ENCODE assay signal across 8 mouse cellular contexts in the genomic region with DNA sequence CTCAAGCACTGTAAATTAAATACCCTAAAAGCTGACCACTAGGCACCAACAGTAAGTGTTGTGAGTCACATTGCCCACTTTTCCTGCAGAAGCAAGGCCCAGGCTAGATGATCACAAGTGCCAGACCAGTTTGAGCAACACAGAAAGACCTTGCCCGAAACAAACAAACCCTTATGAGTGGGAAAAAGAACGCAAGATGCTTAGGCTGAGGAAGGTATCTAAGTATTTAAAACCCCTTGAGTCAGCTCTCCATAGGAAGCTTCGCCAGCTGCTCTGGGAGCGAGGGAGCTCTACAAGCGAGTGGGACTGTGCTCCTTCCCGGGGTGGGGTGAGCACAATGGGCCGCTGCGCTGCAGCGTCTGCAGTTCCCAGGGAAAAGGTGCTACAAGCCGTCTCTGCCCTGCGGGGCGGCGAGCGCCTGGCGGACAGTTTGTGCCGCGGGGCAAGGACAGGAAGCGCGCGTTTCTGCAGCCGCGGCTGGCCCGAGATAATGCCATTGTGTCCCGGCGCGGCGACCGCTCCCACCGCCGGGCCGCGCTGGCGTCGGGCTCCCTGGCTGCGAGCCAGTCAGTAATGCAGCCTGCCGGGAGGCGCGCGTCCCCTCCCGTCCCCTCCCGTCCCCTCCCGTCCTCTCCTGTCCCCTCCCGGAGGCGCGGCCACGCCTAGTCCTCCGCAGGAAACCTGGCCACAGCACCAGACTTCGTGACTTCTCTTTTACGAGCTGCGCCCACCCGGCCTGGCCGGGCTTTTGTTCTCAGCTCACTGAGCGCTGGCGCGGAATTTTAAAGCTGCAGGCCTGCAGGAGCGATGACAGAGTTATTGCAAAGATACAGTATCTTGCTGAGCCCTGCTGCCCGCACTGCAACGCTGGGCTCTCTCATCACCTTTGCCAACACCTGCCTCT.
DNase-seq lines count a peak whose midpoint lies in the region; ATAC-seq and TF ChIP-seq lines count a peak whose summit lies in the region.

No protein-coding gene starts in this region.

- DNase-seq in spleen, postnatal 10 days (ENCODE audit: low spot score in 2 of 2), result peak; percentile 6 to 31
- DNase-seq in spleen, postnatal 14 days (ENCODE audit: low spot score in 2 of 2), result no peak

- peak; percentile 75 for ATAC-seq in embryonic facial prominence, embryonic 15.5 days (ENCODE audit: insufficient number of reproducible peaks, low FRiP score, low TSS enrichment, low read depth)
- ATAC-seq in heart, embryonic 11.5 days (replicated peaks; ENCODE audit: insufficient number of reproducible peaks, low FRiP score, low TSS enrichment), result peak; percentile 84
- peak; percentile 96 for ATAC-seq in kidney, embryonic 15.5 days (replicated peaks; ENCODE audit: low FRiP score)
- ATAC-seq in limb, embryonic 15.5 days (ENCODE audit: insufficient number of reproducible peaks, low FRiP score, low TSS enrichment, low read depth), result peak; percentile 84
- peak; percentile 96 for ATAC-seq in midbrain, embryonic 16.5 days

- no peak overlapping the region for H3K27ac ChIP-seq in embryonic facial prominence, embryonic 15.5 days (replicated peaks)
- H3K27ac ChIP-seq in heart, embryonic 11.5 days (ENCODE audit: low read depth, low read length), result peak overlapping the region; percentile 70
- peak overlapping the region; percentile 89 for H3K27ac ChIP-seq in kidney, embryonic 15.5 days
- H3K27ac ChIP-seq in limb, embryonic 15.5 days, result peak overlapping the region; percentile 84
- peak overlapping the region; percentile 93 for H3K27ac ChIP-seq in midbrain, embryonic 16.5 days (ENCODE audit: low read length)
- no peak overlapping the region for H3K27ac ChIP-seq in testis, adult 2 months (ENCODE audit: control insufficient read depth, insufficient read depth, low read depth, low read length)

- peak overlapping the region; percentile 58 for H3K4me3 ChIP-seq in embryonic facial prominence, embryonic 15.5 days (replicated peaks)
- H3K4me3 ChIP-seq in heart, embryonic 11.5 days (ENCODE audit: low read depth, low read length), result peak overlapping the region; percentile 52
- peak overlapping the region; percentile 52 for H3K4me3 ChIP-seq in kidney, embryonic 15.5 days (replicated peaks)
- peak overlapping the region; percentile 58 for H3K4me3 ChIP-seq in limb, embryonic 15.5 days
- peak overlapping the region; percentile 54 for H3K4me3 ChIP-seq in midbrain, embryonic 16.5 days (ENCODE audit: low read depth, low read length)
- H3K4me3 ChIP-seq in testis, adult 2 months (ENCODE audit: control insufficient read depth, low read depth, low read length), result peak overlapping the region; percentile 4

- peak overlapping the region; percentile 39 for H3K9ac ChIP-seq in embryonic facial prominence, embryonic 15.5 days
- H3K9ac ChIP-seq in heart, embryonic 11.5 days (ENCODE audit: low read depth, low read length), result peak overlapping the region; percentile 78
- H3K9ac ChIP-seq in kidney, embryonic 15.5 days, result peak overlapping the region; percentile 58
- peak overlapping the region; percentile 45 for H3K9ac ChIP-seq in limb, embryonic 15.5 days
- peak overlapping the region; percentile 95 for H3K9ac ChIP-seq in midbrain, embryonic 16.5 days (ENCODE audit: low read depth, low read length)

- H3K27me3 ChIP-seq in embryonic facial prominence, embryonic 15.5 days, result no peaks in the 10 kb centered on the region
- H3K27me3 ChIP-seq in heart, embryonic 11.5 days (ENCODE audit: control insufficient read depth, insufficient read depth, low read length), result no peaks in the 10 kb centered on the region
- H3K27me3 ChIP-seq in kidney, embryonic 15.5 days, result no peaks in the 10 kb centered on the region
- H3K27me3 ChIP-seq in limb, embryonic 15.5 days, result no peaks in the 10 kb centered on the region
- H3K27me3 ChIP-seq in midbrain, embryonic 16.5 days (ENCODE audit: control insufficient read depth, insufficient read depth, low read depth, low read length), result no peaks in the 10 kb centered on the region
- H3K27me3 ChIP-seq in testis, adult 2 months (ENCODE audit: control insufficient read depth, insufficient read depth, low read length), result no peaks in the 10 kb centered on the region

- no peaks in the 10 kb centered on the region for H3K36me3 ChIP-seq in embryonic facial prominence, embryonic 15.5 days
- H3K36me3 ChIP-seq in heart, embryonic 11.5 days (ENCODE audit: control insufficient read depth, insufficient read depth, low read length), result no peaks in the 10 kb centered on the region
- no peaks in the 10 kb centered on the region for H3K36me3 ChIP-seq in kidney, embryonic 15.5 days
- no peaks in the 10 kb centered on the region for H3K36me3 ChIP-seq in limb, embryonic 15.5 days
- H3K36me3 ChIP-seq in midbrain, embryonic 16.5 days (ENCODE audit: control insufficient read depth, insufficient read depth, low read length), result no peaks in the 10 kb centered on the region
- H3K36me3 ChIP-seq in testis, adult 2 months (ENCODE audit: control insufficient read depth, insufficient read depth, low read length), result no peaks in the 10 kb centered on the region

- H3K4me1 ChIP-seq in embryonic facial prominence, embryonic 15.5 days, result peaks cover 4% of the 10 kb centered on the region; the same call in 1 of the 2 replicates
- no peaks in the 10 kb centered on the region for H3K4me1 ChIP-seq in heart, embryonic 11.5 days (ENCODE audit: control insufficient read depth, insufficient read depth, low read length)
- peaks cover 9% of the 10 kb centered on the region for H3K4me1 ChIP-seq in kidney, embryonic 15.5 days
- no peaks in the 10 kb centered on the region for H3K4me1 ChIP-seq in limb, embryonic 15.5 days
- H3K4me1 ChIP-seq in midbrain, embryonic 16.5 days (ENCODE audit: control insufficient read depth, insufficient read depth, low read length), result peaks cover 6% of the 10 kb centered on the region; the same call in 1 of the 2 replicates
- H3K4me1 ChIP-seq in testis, adult 2 months (ENCODE audit: control insufficient read depth, insufficient read depth, low read length), result no peaks in the 10 kb centered on the region; the same call in 1 of the 2 replicates

- TF ChIP-seq CTCF in testis, adult 2 months (IDR thresholded peaks at IDR 0.05; ENCODE audit: control insufficient read depth, insufficient read depth, insufficient replicate concordance, low read depth, low read length), result no peak

- H3K9me3 ChIP-seq in embryonic facial prominence, embryonic 15.5 days (replicated peaks), result no peaks in the 10 kb centered on the region; the same call in 1 of the 2 replicates
- no peaks in the 10 kb centered on the region for H3K9me3 ChIP-seq in heart, embryonic 11.5 days (replicated peaks; ENCODE audit: control insufficient read depth, low read length)
- 0 out of 2 replicates have a peak, but pooled peaks cover 4% of the 10 kb centered on the region for H3K9me3 ChIP-seq in kidney, embryonic 15.5 days (replicated peaks)
- H3K9me3 ChIP-seq in limb, embryonic 15.5 days, result no peaks in the 10 kb centered on the region
- H3K9me3 ChIP-seq in midbrain, embryonic 16.5 days (replicated peaks; ENCODE audit: control insufficient read depth, low read length, poor library complexity, severe bottlenecking), result no peaks in the 10 kb centered on the region

- WGBS in embryonic facial prominence, embryonic 15.5 days, result under 1% methylated on average over 58 of the region's 58 CpGs
- under 1% methylated on average over 51 of the region's 58 CpGs for whole genome bisulfite sequencing in heart, embryonic 11.5 days (ENCODE audit: insufficient replicate concordance)
- under 1% methylated on average over 58 of the region's 58 CpGs for WGBS in kidney, embryonic 15.5 days
- WGBS in limb, embryonic 15.5 days, result under 1% methylated on average over 58 of the region's 58 CpGs
- WGBS in midbrain, embryonic 16.5 days, result 1% methylated on average over 48 of the region's 58 CpGs

- H3K4me2 ChIP-seq in embryonic facial prominence, embryonic 15.5 days (replicated peaks), result peak overlapping the region; percentile 90
- H3K4me2 ChIP-seq in heart, embryonic 11.5 days, result peak overlapping the region; percentile 83
- peak overlapping the region; percentile 88 for H3K4me2 ChIP-seq in kidney, embryonic 15.5 days
- peak overlapping the region; percentile 90 for H3K4me2 ChIP-seq in limb, embryonic 15.5 days
- peak overlapping the region; percentile 77 for H3K4me2 ChIP-seq in midbrain, embryonic 16.5 days (ENCODE audit: low read length)

- TF ChIP-seq POLR2A in testis, adult 2 months (IDR thresholded peaks at IDR 0.05; ENCODE audit: control insufficient read depth, low read depth, low read length), result no peak

Comparison
In these comparisons a context has a peak if more than half of its experiments do, and no peak if none do; other contexts are left out.
1. DNase-seq: peak in spleen, postnatal 10 days (2 of 2); none in spleen, postnatal 14 days (0 of 2).
2. H3K27ac ChIP-seq: peak in heart, embryonic 11.5 days (single experiment), kidney, embryonic 15.5 days (single experiment), limb, embryonic 15.5 days (single experiment) and midbrain, embryonic 16.5 days (single experiment); none in embryonic facial prominence, embryonic 15.5 days (single experiment) and testis, adult 2 months (single experiment).
3. H3K4me3 ChIP-seq: peak in every context shown above with its lines; median percentile 58 in embryonic facial prominence, embryonic 15.5 days; 58 in limb, embryonic 15.5 days; 54 in midbrain, embryonic 16.5 days; 52 in heart, embryonic 11.5 days; 52 in kidney, embryonic 15.5 days; 4 in testis, adult 2 months.
4. H3K9ac ChIP-seq: peak in every context shown above with its lines; median percentile 95 in midbrain, embryonic 16.5 days; 78 in heart, embryonic 11.5 days; 58 in kidney, embryonic 15.5 days; 45 in limb, embryonic 15.5 days; 39 in embryonic facial prominence, embryonic 15.5 days.
5. Peak in every context shown above with its lines, with median percentiles within 50 percentile points of each other: ATAC-seq and H3K4me2 ChIP-seq.